26 mouse cellular contexts compared by ENCODE assay signal in the genomic region with DNA sequence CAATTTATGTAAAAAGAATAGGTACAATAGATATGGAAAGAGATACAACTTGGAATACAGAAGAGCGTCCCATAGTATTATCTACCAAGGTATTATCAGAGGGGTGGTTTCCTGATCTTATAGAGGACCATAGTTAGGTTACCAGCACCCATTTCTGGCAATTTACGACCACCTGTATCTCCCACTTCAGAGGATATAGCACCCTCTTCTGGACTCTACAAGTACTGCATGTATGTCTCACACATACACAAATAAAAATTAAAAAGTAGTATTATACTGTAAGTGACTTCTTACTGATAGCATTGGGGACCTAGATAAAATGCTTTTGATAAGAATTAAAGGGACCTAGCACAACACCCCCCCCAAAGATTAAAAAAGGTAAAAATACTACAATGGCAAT. TPM values are rescaled to one million over a fixed set of nuclear protein-coding genes. Genes with fewer than 3 reads are reported as not detected.
A peak's percentile ranks its signal among the peaks of the same experiment; 100 is the strongest.
DNase-seq lines count a peak whose midpoint lies in the region; ATAC-seq and TF ChIP-seq lines count a peak whose summit lies in the region.
"Had no signal": no experiment of that assay in that cellular context is flagged by ENCODE, and none has a peak within 500 bp of the region (broad histone marks: within the 10 kb centered on the region; RNA-seq: fewer than 3 reads in every experiment).

No protein-coding gene starts in this region.

- ATAC-seq in intestine, postnatal 0 days = no peak
- ATAC-seq in intestine, embryonic 16.5 days = no peak
- no peak for ATAC-seq in lung, postnatal 0 days
- ATAC-seq: forebrain, embryonic 14.5 days; intestine, embryonic 15.5 days had no signal

- H3K4me2 ChIP-seq in intestine, postnatal 0 days (replicated peaks; ENCODE audit: low read depth) = no peak overlapping the region
- H3K4me2 ChIP-seq in intestine, embryonic 16.5 days (ENCODE audit: low read depth, low read length) = no peak overlapping the region
- no peak overlapping the region for H3K4me2 ChIP-seq in lung, postnatal 0 days (replicated peaks; ENCODE audit: low read depth, low read length)
- H3K4me2 ChIP-seq: heart, embryonic 12.5 days; hindbrain, embryonic 14.5 days; intestine, embryonic 15.5 days; neural tube, embryonic 12.5 days had no signal

- no peak for TF ChIP-seq EP300 in lung, postnatal 0 days (IDR thresholded peaks at IDR 0.05)
- TF ChIP-seq EP300 in MEL (IDR thresholded peaks at IDR 0.05; ENCODE audit: low read depth in 1 of 2, low read length in 2 of 2) = no peak

- no peak overlapping the region for H3K4me3 ChIP-seq in intestine, postnatal 0 days (ENCODE audit: low read depth, low read length)
- H3K4me3 ChIP-seq in intestine, embryonic 16.5 days (ENCODE audit: low read length) = no peak overlapping the region
- no peak overlapping the region for H3K4me3 ChIP-seq in lung, postnatal 0 days (ENCODE audit: low read depth, low read length)
- H3K4me3 ChIP-seq in MEL (ENCODE audit: control insufficient read depth in 1 of 2, insufficient read depth in 1 of 2, low read depth in 2 of 2, low read length in 2 of 2) = no peak overlapping the region
- H3K4me3 ChIP-seq: heart, embryonic 12.5 days; intestine, embryonic 15.5 days; megakaryocyte, embryonic 14.5 days; neural tube, embryonic 12.5 days had no signal

- peak; percentile 60 for TF ChIP-seq RAD21 in MEL (IDR thresholded peaks at IDR 0.05; ENCODE audit: low read depth, low read length)

- no peak for TF ChIP-seq POLR2A in MEL (IDR thresholded peaks at IDR 0.05; ENCODE audit: control insufficient read depth in 1 of 2, insufficient read depth in 1 of 2, low read depth in 1 of 2, low read length in 2 of 2, poor library complexity in 1 of 2)

- no peaks in the 10 kb centered on the region for H3K36me3 ChIP-seq in intestine, postnatal 0 days (ENCODE audit: control insufficient read depth, insufficient read depth)
- no peaks in the 10 kb centered on the region for H3K36me3 ChIP-seq in intestine, embryonic 16.5 days (ENCODE audit: control insufficient read depth, insufficient read depth, low read length)
- H3K36me3 ChIP-seq in lung, postnatal 0 days (ENCODE audit: insufficient read depth, low read length) = no peaks in the 10 kb centered on the region
- H3K36me3 ChIP-seq in MEL (ENCODE audit: control insufficient read depth in 1 of 2, insufficient read depth in 2 of 2, low read length in 2 of 2) = no peaks in the 10 kb centered on the region
- H3K36me3 ChIP-seq: heart, embryonic 12.5 days; intestine, embryonic 15.5 days; neural tube, embryonic 12.5 days had no signal

- TF ChIP-seq CTCF in intestine, postnatal 0 days (IDR thresholded peaks at IDR 0.05; ENCODE audit: low read depth) = 0 out of 2 replicates have a peak, but pooled peaks have one; percentile 26
- TF ChIP-seq CTCF in lung, postnatal 0 days (IDR thresholded peaks at IDR 0.05) = peak; percentile 9; the same call in 1 of the 2 replicates
- peak in 2 of 3 experiments; percentile 35 to 55; a peak in 3 of 6 replicates for TF ChIP-seq CTCF in MEL (IDR thresholded peaks at IDR 0.05 in 2 of 3, conservative IDR thresholded peaks at IDR 0.05 in 1 of 3; ENCODE audit: control insufficient read depth in 1 of 3, insufficient read depth in 1 of 3, low read depth in 2 of 3, low read length in 3 of 3, poor library complexity in 1 of 3, severe bottlenecking in 1 of 3)

- WGBS in intestine, postnatal 0 days = 81% methylated on average over 2 of the region's 2 CpGs
- WGBS in intestine, embryonic 16.5 days = 83% methylated on average over 2 of the region's 2 CpGs
- 88% methylated on average over 2 of the region's 2 CpGs for WGBS in lung, postnatal 0 days

- no peaks in the 10 kb centered on the region for H3K27me3 ChIP-seq in intestine, postnatal 0 days (replicated peaks; ENCODE audit: control insufficient read depth, insufficient read depth, low read length)
- no peaks in the 10 kb centered on the region for H3K27me3 ChIP-seq in intestine, embryonic 16.5 days (replicated peaks; ENCODE audit: control insufficient read depth, insufficient read depth, low read length)
- H3K27me3 ChIP-seq in lung, postnatal 0 days (replicated peaks; ENCODE audit: insufficient read depth, low read length) = no peaks in the 10 kb centered on the region
- H3K27me3 ChIP-seq in MEL (ENCODE audit: control insufficient read depth in 1 of 2, insufficient read depth in 2 of 2, low read length in 2 of 2) = peaks cover 0 to 2% of the 10 kb centered on the region in 2 experiments; a peak in 2 of 4 replicates
- H3K27me3 ChIP-seq: heart, embryonic 12.5 days; intestine, embryonic 15.5 days; neural tube, embryonic 12.5 days had no signal

- DNase-seq in lung, postnatal 0 days (ENCODE audit: low spot score) = no peak
- DNase-seq in lung, adult 18-20 months = no peak
- DNase-seq in MEL (ENCODE audit: low read depth, low spot score) = peak; percentile 35
- DNase-seq in heart, postnatal 4 days = no peak
- no peak for DNase-seq in cerebellum, adult 8-10 months
- DNase-seq: adrenal gland, adult 8-10 months; cerebellum, adult 18-20 months; cerebellum, postnatal 25 days; gastrocnemius, postnatal 14 days; heart, adult 11 months; heart, postnatal 14 days; kidney, postnatal 25 days; midbrain, embryonic 14.5 days; right cerebral cortex, postnatal 14 days; thymus, postnatal 25 days had no signal

- no peak overlapping the region for H3K9ac ChIP-seq in intestine, postnatal 0 days (ENCODE audit: low read depth, low read length)
- H3K9ac ChIP-seq in intestine, embryonic 16.5 days (ENCODE audit: low read depth, low read length) = no peak overlapping the region
- no peak overlapping the region for H3K9ac ChIP-seq in lung, postnatal 0 days (replicated peaks; ENCODE audit: low read depth)
- H3K9ac ChIP-seq in MEL (ENCODE audit: control insufficient read depth, low read depth, low read length, poor library complexity, severe bottlenecking) = no peak overlapping the region
- H3K9ac ChIP-seq: heart, embryonic 12.5 days; hindbrain, embryonic 14.5 days; intestine, embryonic 15.5 days; neural tube, embryonic 12.5 days had no signal

- H3K27ac ChIP-seq in intestine, postnatal 0 days (ENCODE audit: low read depth, low read length) = no peak overlapping the region
- H3K27ac ChIP-seq in intestine, embryonic 16.5 days (ENCODE audit: low read length) = no peak overlapping the region
- no peak overlapping the region for H3K27ac ChIP-seq in lung, postnatal 0 days (ENCODE audit: low read length)
- no peak overlapping the region for H3K27ac ChIP-seq in MEL (ENCODE audit: control insufficient read depth, low read depth, low read length)
- H3K27ac ChIP-seq: hindbrain, embryonic 14.5 days; intestine, embryonic 15.5 days; neural tube, embryonic 12.5 days had no signal

- H3K4me1 ChIP-seq in intestine, postnatal 0 days (replicated peaks; ENCODE audit: control insufficient read depth, insufficient read depth, low read length) = no peaks in the 10 kb centered on the region
- H3K4me1 ChIP-seq in intestine, embryonic 16.5 days (ENCODE audit: control insufficient read depth, insufficient read depth, low read length) = no peaks in the 10 kb centered on the region
- no peaks in the 10 kb centered on the region for H3K4me1 ChIP-seq in lung, postnatal 0 days (ENCODE audit: insufficient read depth, low read depth, low read length)
- H3K4me1 ChIP-seq in MEL (ENCODE audit: control insufficient read depth in 1 of 2, insufficient read depth in 2 of 2, low read length in 2 of 2) = peaks cover 0 to 4% of the 10 kb centered on the region in 2 experiments; a peak in 1 of 4 replicates
- H3K4me1 ChIP-seq: heart, embryonic 12.5 days; intestine, embryonic 15.5 days; neural tube, embryonic 12.5 days had no signal

- no peaks in the 10 kb centered on the region for H3K9me3 ChIP-seq in intestine, postnatal 0 days (ENCODE audit: control insufficient read depth)
- H3K9me3 ChIP-seq in intestine, embryonic 16.5 days (ENCODE audit: control insufficient read depth, low read length) = no peaks in the 10 kb centered on the region
- no peaks in the 10 kb centered on the region for H3K9me3 ChIP-seq in lung, postnatal 0 days (ENCODE audit: low read length)
- no peaks in the 10 kb centered on the region for H3K9me3 ChIP-seq in MEL (replicated peaks; ENCODE audit: insufficient read depth, low read length)
- H3K9me3 ChIP-seq: intestine, embryonic 15.5 days had no signal

- H3K79me2 ChIP-seq in MEL (ENCODE audit: control insufficient read depth, insufficient read depth, low read length, poor library complexity) = no peaks in the 10 kb centered on the region

TF ChIP-seq in MEL, 35 proteins besides CTCF, POLR2A, EP300 and RAD21:
- TF ChIP-seq JUND (IDR thresholded peaks at IDR 0.05; ENCODE audit: low read depth, low read length) (no peak), ZC3H11A (IDR thresholded peaks at IDR 0.05; ENCODE audit: low read depth, low read length) (peak; percentile 46; the same call in 1 of the 2 replicates), SMC3 (IDR thresholded peaks at IDR 0.05; ENCODE audit: low read depth, low read length) (peak; percentile 55), USF1 (IDR thresholded peaks at IDR 0.05; ENCODE audit: low read depth, low read length) (no peak), POLR2AphosphoS5 (IDR thresholded peaks at IDR 0.05; ENCODE audit: borderline replicate concordance, low read depth, low read length) (no peak)

RNA-seq across cellular contexts. Expression of gene Steap3, which starts 24.4 kb away (rescaled TPM):
- 1.0 and 1.1 TPM in 2 replicates for polyA plus RNA-seq in intestine, postnatal 0 days (2015; fragmentation: Nextera tagmentation; extraction: Ambion mirVana)
- 2.1 and 3.3 TPM in 2 replicates for polyA plus RNA-seq in intestine, embryonic 16.5 days (2015; fragmentation: Nextera tagmentation; extraction: Ambion mirVana)
- 4.3 and 4.4 TPM in 2 replicates for polyA plus RNA-seq in lung, postnatal 0 days (2015; fragmentation: Nextera tagmentation; extraction: Ambion mirVana)
- 83.2 and 101 TPM in 2 replicates for total RNA-seq in MEL (2012; rRNA removed)
- polyA plus RNA-seq in MEL (2012; ENCODE audit: insufficient read depth in 1 of 2, insufficient read length in 2 of 2, low read depth in 1 of 2, low replicate concordance in 2 of 2, missing spikeins in 1 of 2) = 10 to 100 TPM; 50.2 to 98.2 TPM
- total RNA-seq in heart, postnatal 4 days (2021) = 10 to 100 TPM; 24.3 to 24.8 TPM

RNA-seq across cellular contexts. Expression of gene C1ql2, which starts 43.4 kb away (rescaled TPM):
- polyA plus RNA-seq in intestine, postnatal 0 days (2015; fragmentation: Nextera tagmentation; extraction: Ambion mirVana) = not detected in 2 replicates
- not detected in 2 replicates for polyA plus RNA-seq in intestine, embryonic 16.5 days (2015; fragmentation: Nextera tagmentation; extraction: Ambion mirVana)
- not detected in 2 replicates for polyA plus RNA-seq in lung, postnatal 0 days (2015; fragmentation: Nextera tagmentation; extraction: Ambion mirVana)
- not detected in 2 replicates for total RNA-seq in MEL (2012; rRNA removed)
- polyA plus RNA-seq in MEL (2012; ENCODE audit: insufficient read depth in 1 of 2, insufficient read length in 2 of 2, low read depth in 1 of 2, low replicate concordance in 2 of 2, missing spikeins in 1 of 2) = not detected
- total RNA-seq in heart, postnatal 4 days (2021) = not detected
- total RNA-seq: adrenal gland, adult 8-10 months; gastrocnemius, postnatal 14 days; heart, postnatal 14 days had no signal
- polyA plus RNA-seq: C2C12; heart, embryonic 12.5 days; intestine, embryonic 15.5 days; kidney, embryonic 14.5 days; liver, embryonic 16.5 days had no signal
